Mouse (Mus musculus) embryonic facial prominence, embryonic 14.5 days (tissue): ENCODE results near the gene Dhx32. TPM values are rescaled to one million over a fixed set of nuclear protein-coding genes. Genes with fewer than 3 reads are reported as not detected.

Experiments
- ATAC-seq: fragments of 200-750 bp; cut with Nextera tagmentation; 2 replicates; pipeline ENCODE4 v1.8.0; 2017; ENCODE audit warnings: low read depth, moderate number of reproducible peaks, moderate TSS enrichment
- DNase-seq: peaks from one replicate; pipeline ENCODE4 v3.0.0-alpha.2; 2015; ENCODE audit warnings: low spot score
- H3K27ac ChIP-seq: fragments of 300-500 bp; sonication (generic); replicated peaks from 2 replicates; pipeline ENCODE4 v1.5.1; 2014; ENCODE audit warnings: low read depth, mild to moderate bottlenecking, low read length, moderate library complexity
- H3K27me3 ChIP-seq: fragments of 300-500 bp; sonication (generic); replicated peaks from 2 replicates; pipeline ENCODE4 v1.6.1; 2014; ENCODE audit warnings: low read length; ENCODE audit not compliant: control insufficient read depth, insufficient read depth
- H3K36me3 ChIP-seq: fragments of 300-500 bp; sonication (generic); 2 replicates; pipeline ENCODE4 v1.6.1; 2014; ENCODE audit warnings: low read length, mixed read lengths; ENCODE audit not compliant: control insufficient read depth, insufficient read depth
- H3K4me1 ChIP-seq: fragments of 300-500 bp; sonication (generic); 2 replicates; pipeline ENCODE4 v1.6.1; 2014; ENCODE audit warnings: antibody characterized with exemption, low read length; ENCODE audit not compliant: control insufficient read depth, insufficient read depth
- H3K4me2 ChIP-seq: fragments of 300-500 bp; sonication (generic); 2 replicates; pipeline ENCODE4 v1.6.1; 2014; ENCODE audit warnings: low read depth, mild to moderate bottlenecking, low read length, moderate library complexity, mixed read lengths
- H3K4me3 ChIP-seq: fragments of 300-500 bp; sonication (generic); 2 replicates; pipeline ENCODE4 v1.5.1; 2014; ENCODE audit warnings: low read depth, mild to moderate bottlenecking, low read length
- H3K9ac ChIP-seq: fragments of 300-500 bp; sonication (generic); 2 replicates; pipeline ENCODE4 v1.6.1; 2014; ENCODE audit warnings: low read depth, mild to moderate bottlenecking, low read length, moderate library complexity, mixed read lengths
- H3K9me3 ChIP-seq: fragments of 300-500 bp; sonication (generic); 2 replicates; pipeline ENCODE4 v1.6.1; 2016; ENCODE audit warnings: low read length; ENCODE audit not compliant: control insufficient read depth
- WGBS: fragments of 180-500 bp; shearing (Covaris S2); extraction: QIAGEN DNeasy Blood & Tissue Kit; methylation state at CpG from one replicate; pipeline ENCODE4 v1.1.7; 2014; 5-methylcytosine and 5-hydroxymethylcytosine counted together
- polyA plus RNA-seq: library from polyadenylated mRNA; unstranded; fragments of >200 nt; fragmentation: Nextera tagmentation; extraction: Ambion mirVana; gene quantifications from 2 replicates; pipeline ENCODE4 v1.2.1, GENCODE M21; 2014

The Dhx32 gene
- polyA plus RNA-seq, 1 experiment from 2014 or later, result 32.2 TPM

GRCm38 (mm10) chr7:133729351-133729750, 53.2 kb downstream of the Dhx32 start:
- DNase-seq (no peak), ATAC-seq (no peak)
- H3K9ac ChIP-seq, result no peak overlapping the region
- no peak overlapping the region for H3K27ac ChIP-seq
- peaks cover 8% of the 10 kb centered on the region; the same call in 1 of the 2 replicates for H3K36me3 ChIP-seq
- no peaks in the 10 kb centered on the region for H3K27me3 ChIP-seq
- WGBS, result 80% methylated on average over 5 of the region's 5 CpGs
- H3K4me1 ChIP-seq, result no peaks in the 10 kb centered on the region
- H3K4me2 ChIP-seq, result no peak overlapping the region
- no peak overlapping the region for H3K4me3 ChIP-seq
- no peaks in the 10 kb centered on the region for H3K9me3 ChIP-seq

DNA sequence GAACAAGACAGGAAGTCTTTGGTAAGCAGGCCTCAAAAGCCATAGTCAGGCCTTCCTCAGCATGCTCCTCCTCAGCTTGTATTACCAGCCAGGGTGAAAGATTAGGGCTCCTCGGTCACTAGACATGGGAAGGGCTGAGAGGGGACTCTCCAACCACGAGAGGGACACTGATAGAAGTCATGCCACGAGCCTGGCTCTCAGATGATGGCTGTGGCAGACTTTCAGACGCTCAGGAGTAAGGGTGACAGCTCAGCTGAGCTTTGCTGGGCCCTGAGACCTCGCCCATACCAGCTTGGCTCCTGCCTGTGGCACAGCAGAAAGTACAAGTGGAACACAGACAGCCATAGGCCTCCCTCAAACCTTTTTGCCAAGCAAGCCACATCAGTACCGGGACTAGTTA, 55.5 kb downstream of the Dhx32 start:
- Histone ChIP-seq H3K4me1 (no peaks in the 10 kb centered on the region), H3K27me3 (no peaks in the 10 kb centered on the region), H3K4me3 (no peak overlapping the region), H3K9ac (no peak overlapping the region), H3K36me3 (peaks cover 22% of the 10 kb centered on the region), H3K4me2 (no peak overlapping the region), H3K9me3 (no peaks in the 10 kb centered on the region), H3K27ac (no peak overlapping the region)
- no peak for ATAC-seq
- no peak for DNase-seq
- WGBS, result 79% methylated on average over 6 of the region's 6 CpGs

DNA sequence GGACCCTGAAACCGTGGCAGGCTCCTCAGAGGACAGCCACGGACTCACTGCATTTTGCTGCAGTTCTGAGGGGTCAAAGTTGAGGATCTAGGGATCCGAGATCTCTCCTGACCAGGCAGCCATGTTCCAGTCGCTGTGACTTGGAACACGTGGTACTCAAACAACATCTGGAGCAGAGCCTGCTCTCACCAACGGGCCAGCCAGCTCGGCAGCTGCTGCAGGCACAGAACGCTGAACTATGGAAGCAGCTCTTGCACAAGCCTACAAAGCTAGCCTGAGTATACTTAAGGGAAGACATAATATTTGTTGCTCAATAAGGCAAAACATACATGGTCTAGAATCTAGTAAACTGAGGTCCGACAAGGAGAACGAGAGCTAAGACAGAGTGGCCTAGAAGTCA, 57.0 kb downstream of the Dhx32 start:
- WGBS, result 70% methylated on average over 10 of the region's 10 CpGs
- peaks cover 36% of the 10 kb centered on the region for H3K36me3 ChIP-seq
- no peaks in the 10 kb centered on the region for H3K27me3 ChIP-seq
- no peak overlapping the region for H3K4me2 ChIP-seq
- no peak for DNase-seq
- H3K4me3 ChIP-seq, result no peak overlapping the region
- H3K4me1 ChIP-seq, result no peaks in the 10 kb centered on the region
- H3K27ac ChIP-seq, result no peak overlapping the region
- ATAC-seq, result no peak
- no peak overlapping the region for H3K9ac ChIP-seq
- H3K9me3 ChIP-seq, result no peaks in the 10 kb centered on the region

DNA sequence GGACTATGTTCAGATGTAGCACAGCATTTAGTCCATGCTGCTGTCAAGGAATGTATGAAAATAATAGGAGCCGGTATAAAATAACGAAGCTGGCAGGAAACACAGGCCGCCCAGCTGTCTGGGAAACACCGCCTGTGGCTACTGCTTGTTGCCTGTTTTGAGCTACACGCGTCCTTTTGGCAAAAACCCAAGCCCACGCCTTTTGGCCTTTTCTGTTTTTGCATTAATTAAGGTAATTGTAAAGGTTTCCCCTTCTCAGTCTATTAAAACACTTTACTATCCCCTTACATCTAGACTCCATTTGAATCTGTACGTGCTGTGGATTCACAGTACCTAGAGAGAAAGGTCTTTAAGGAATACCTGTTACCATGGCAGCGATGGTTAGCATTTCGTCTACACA, 57.7 kb downstream of the Dhx32 start:
- WGBS, result 77% methylated on average over 10 of the region's 10 CpGs
- H3K9ac ChIP-seq, result no peak overlapping the region
- H3K4me3 ChIP-seq, result no peak overlapping the region
- ATAC-seq (no peak), DNase-seq (peak; percentile 21)
- no peak overlapping the region for H3K4me2 ChIP-seq
- no peaks in the 10 kb centered on the region for H3K4me1 ChIP-seq
- H3K36me3 ChIP-seq, result peaks cover 44% of the 10 kb centered on the region
- no peaks in the 10 kb centered on the region for H3K27me3 ChIP-seq
- H3K27ac ChIP-seq, result no peak overlapping the region
- no peaks in the 10 kb centered on the region for H3K9me3 ChIP-seq

- H3K36me3 ChIP-seq, result peaks cover 86% of the 10 kb centered on the region
- H3K9me3 ChIP-seq, result no peaks in the 10 kb centered on the region
- no peak overlapping the region for H3K27ac ChIP-seq
- no peak overlapping the region for H3K4me2 ChIP-seq
- no peak overlapping the region for H3K4me3 ChIP-seq
- H3K4me1 ChIP-seq, result no peaks in the 10 kb centered on the region
- no peak overlapping the region for H3K9ac ChIP-seq
- H3K27me3 ChIP-seq, result no peaks in the 10 kb centered on the region
- WGBS, result 72% methylated on average over 11 of the region's 11 CpGs
- DNase-seq, result peak; percentile 22
- ATAC-seq, result no peak; the same call in 1 of the 2 replicates
These were observed 61.9 kb downstream of the Dhx32 start for GRCm38 (mm10) chr7:133720616-133721015.

DNA sequence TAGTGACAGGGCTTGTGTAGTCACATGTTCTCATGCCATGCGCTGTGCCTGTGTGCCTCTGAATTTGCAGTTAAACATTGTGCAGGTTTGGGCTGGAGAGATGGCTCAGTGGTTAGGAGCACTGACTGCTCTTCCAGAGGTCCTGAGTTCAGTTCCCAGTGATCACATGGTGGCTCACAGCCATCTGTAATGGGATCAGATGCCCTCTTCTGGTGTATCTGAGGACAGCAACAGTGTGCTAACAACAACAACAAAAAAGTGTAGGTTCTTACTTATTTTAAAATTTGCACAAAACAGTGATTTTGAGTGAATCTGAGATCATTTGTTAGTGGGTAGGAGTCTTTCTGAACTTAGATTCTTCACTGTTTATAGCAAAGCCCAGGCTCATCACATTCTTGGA, 63.9 kb downstream of the Dhx32 start:
- Histone ChIP-seq H3K9ac (no peak overlapping the region), H3K27me3 (no peaks in the 10 kb centered on the region), H3K4me3 (no peak overlapping the region), H3K9me3 (no peaks in the 10 kb centered on the region), H3K4me2 (no peak overlapping the region), H3K4me1 (no peaks in the 10 kb centered on the region), H3K36me3 (peaks cover 97% of the 10 kb centered on the region), H3K27ac (no peak overlapping the region)
- ATAC-seq, result no peak
- DNase-seq, result no peak
- WGBS, result 96% methylated on average over 1 of the region's 1 CpGs

DNA sequence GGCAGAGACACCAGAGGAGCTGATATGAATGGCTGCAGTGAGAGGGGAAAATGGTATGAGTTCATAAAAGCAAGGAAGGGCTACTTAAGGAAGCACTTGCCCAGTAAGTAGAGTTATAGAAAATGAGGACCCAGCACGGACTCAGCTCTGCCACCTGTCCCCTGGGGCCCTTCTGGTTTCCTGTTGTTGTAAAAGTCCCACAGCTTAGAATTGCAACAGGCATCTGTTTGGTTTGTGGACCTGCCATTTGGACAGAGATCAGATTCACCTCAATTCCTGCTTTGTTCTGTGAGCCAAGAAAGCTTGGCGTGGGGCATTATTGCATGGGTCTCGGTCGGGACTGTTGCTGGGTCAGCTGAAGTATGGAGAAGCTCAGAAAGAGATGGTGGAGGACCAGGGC, 67.1 kb downstream of the Dhx32 start:
- H3K4me2 ChIP-seq, result no peak overlapping the region
- no peak overlapping the region for H3K27ac ChIP-seq
- ATAC-seq (no peak), DNase-seq (no peak)
- no peak overlapping the region for H3K4me3 ChIP-seq
- H3K27me3 ChIP-seq, result no peaks in the 10 kb centered on the region
- no peak overlapping the region for H3K9ac ChIP-seq
- no peaks in the 10 kb centered on the region for H3K9me3 ChIP-seq
- no peaks in the 10 kb centered on the region for H3K4me1 ChIP-seq
- peaks cover 79% of the 10 kb centered on the region for H3K36me3 ChIP-seq
- WGBS, result 86% methylated on average over 4 of the region's 4 CpGs

GRCm38 (mm10) chr7:133707301-133707700, 75.2 kb downstream of the Dhx32 start:
- H3K27ac ChIP-seq, result no peak overlapping the region
- 89% methylated on average over 2 of the region's 2 CpGs for WGBS
- H3K4me1 ChIP-seq, result peaks cover 6% of the 10 kb centered on the region
- H3K27me3 ChIP-seq, result no peaks in the 10 kb centered on the region
- H3K4me3 ChIP-seq, result no peak overlapping the region
- DNase-seq (no peak), ATAC-seq (no peak)
- H3K36me3 ChIP-seq, result peaks cover 4% of the 10 kb centered on the region; the same call in 1 of the 2 replicates
- H3K4me2 ChIP-seq, result no peak overlapping the region
- H3K9ac ChIP-seq, result no peak overlapping the region
- H3K9me3 ChIP-seq, result no peaks in the 10 kb centered on the region

- WGBS, result 98% methylated on average over 7 of the region's 7 CpGs
- Histone ChIP-seq H3K36me3 (0 out of 2 replicates have a peak, but pooled peaks cover 6% of the 10 kb centered on the region), H3K4me1 (no peaks in the 10 kb centered on the region), H3K27ac (no peak overlapping the region), H3K4me3 (no peak overlapping the region), H3K27me3 (no peaks in the 10 kb centered on the region), H3K9me3 (no peaks in the 10 kb centered on the region), H3K9ac (no peak overlapping the region), H3K4me2 (no peak overlapping the region)
- ATAC-seq, result no peak
- DNase-seq, result no peak
These were observed 78.6 kb downstream of the Dhx32 start for GRCm38 (mm10) chr7:133703906-133704305.
